ENCODE assay signal across 21 mouse cellular contexts in the genomic region with DNA sequence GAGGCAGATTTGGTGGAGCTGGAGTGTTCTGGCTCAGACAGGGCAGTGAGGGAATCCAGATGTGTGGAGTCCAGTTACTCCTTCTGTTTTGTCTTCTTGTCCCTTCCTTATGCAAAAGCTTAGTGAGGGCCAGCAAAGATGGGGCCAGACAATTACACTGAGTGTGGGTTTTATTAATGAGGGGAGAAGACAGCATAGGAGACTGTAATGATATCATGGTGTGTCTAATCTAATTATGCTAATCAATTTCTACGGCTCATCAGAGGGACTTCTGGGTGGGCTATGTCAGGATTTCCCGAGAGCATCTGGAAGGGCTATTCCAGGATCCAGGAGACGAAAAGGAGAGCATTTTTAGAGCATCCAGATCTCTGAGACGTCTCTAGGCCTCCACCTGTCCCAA. TPM values are rescaled to one million over a fixed set of nuclear protein-coding genes. Genes with fewer than 3 reads are reported as not detected.
"Had no signal": no experiment of that assay in that cellular context is flagged by ENCODE, and none has a peak within 500 bp of the region (broad histone marks: within the 10 kb centered on the region; RNA-seq: fewer than 3 reads in every experiment).

No protein-coding gene starts in this region.

- ATAC-seq: liver, embryonic 12.5 days; midbrain, embryonic 16.5 days had no signal

- H3K9me3 ChIP-seq: kidney, embryonic 15.5 days; limb, embryonic 10.5 days; liver, embryonic 12.5 days; lung, embryonic 15.5 days; megakaryocyte, embryonic 14.5 days; stomach, embryonic 15.5 days had no signal

- DNase-seq: kidney, adult 2 months; kidney, postnatal 14 days; lung, postnatal 14 days; right cerebral cortex, postnatal 14 days; thymus, adult 2 months; thymus, postnatal 25 days had no signal

- H3K4me1 ChIP-seq: kidney, embryonic 15.5 days; limb, embryonic 10.5 days; liver, embryonic 12.5 days; lung, embryonic 15.5 days; megakaryocyte, embryonic 14.5 days; stomach, embryonic 15.5 days had no signal

- H3K4me2 ChIP-seq: kidney, embryonic 15.5 days; liver, embryonic 12.5 days; lung, embryonic 15.5 days; midbrain, embryonic 11.5 days; stomach, embryonic 15.5 days had no signal

- H3K27ac ChIP-seq: kidney, embryonic 15.5 days; left cerebral cortex, adult 2 months; limb, embryonic 10.5 days; liver, embryonic 12.5 days; lung, embryonic 15.5 days; macrophage; stomach, embryonic 15.5 days had no signal

- H3K36me3 ChIP-seq: kidney, embryonic 15.5 days; limb, embryonic 10.5 days; liver, embryonic 12.5 days; lung, embryonic 15.5 days; stomach, embryonic 15.5 days had no signal

- H3K9ac ChIP-seq: kidney, embryonic 15.5 days; liver, embryonic 12.5 days; lung, embryonic 15.5 days; stomach, embryonic 15.5 days had no signal

- H3K4me3 ChIP-seq: kidney, embryonic 15.5 days; left cerebral cortex, adult 2 months; limb, embryonic 10.5 days; liver, embryonic 12.5 days; lung, embryonic 15.5 days; megakaryocyte, embryonic 14.5 days; stomach, embryonic 15.5 days had no signal

- H3K27me3 ChIP-seq: kidney, embryonic 15.5 days; liver, embryonic 12.5 days; lung, embryonic 15.5 days; stomach, embryonic 15.5 days had no signal

RNA-seq across cellular contexts. Expression of gene Spata19, which starts 32.0 kb away (rescaled TPM):
- polyA plus RNA-seq: kidney, adult 2 months; kidney, embryonic 15.5 days; limb, embryonic 10.5 days; limb, embryonic 14.5 days; liver, embryonic 12.5 days; liver, embryonic 16.5 days; lung, embryonic 15.5 days; macrophage; midbrain, embryonic 11.5 days; midbrain, embryonic 16.5 days; neural tube, embryonic 11.5 days; spleen, adult 2 months; stomach, embryonic 15.5 days; urinary bladder, adult 2 months had no signal
